Mouse (Mus musculus): ENCODE results near the gene Sf3b1.
"Not testable (repeated sequence)": the region's sequence is repeated elsewhere in the genome, so short reads cannot be mapped to it uniquely, and the experiment has no call there.

Gene Sf3b1

DNA sequence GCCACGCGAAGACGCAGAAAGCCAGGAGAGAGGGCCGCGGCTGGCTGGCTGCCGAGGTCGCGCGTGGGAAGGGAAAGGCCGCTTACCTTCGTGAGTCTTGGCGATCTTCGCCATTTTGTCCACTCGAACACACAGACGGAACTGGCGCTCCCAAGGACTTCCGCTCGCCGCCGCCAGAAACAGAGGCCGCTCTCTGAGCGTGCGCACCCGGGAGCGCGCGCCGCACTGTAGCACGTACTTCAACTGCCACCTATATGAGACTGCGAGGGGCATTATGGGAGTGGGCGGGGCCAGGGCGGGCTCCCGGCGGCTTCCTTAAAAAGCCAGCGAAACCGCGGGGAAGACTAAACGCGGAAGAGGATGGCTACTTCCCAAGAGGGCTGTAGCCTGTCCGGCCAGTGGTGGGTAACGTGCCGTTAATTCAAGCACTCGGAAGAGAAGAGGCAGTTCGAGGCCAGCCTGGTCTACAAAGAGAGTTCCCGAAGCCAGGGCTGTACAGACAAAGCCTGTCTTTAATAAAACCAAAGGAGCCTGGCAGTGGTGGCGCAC is at the start of gene Sf3b1:
Sf3b1 (minus strand) TSS at position 229 of the 549 bp plus-strand sequence.
- DNase-seq = peak; percentile 97

DNA sequence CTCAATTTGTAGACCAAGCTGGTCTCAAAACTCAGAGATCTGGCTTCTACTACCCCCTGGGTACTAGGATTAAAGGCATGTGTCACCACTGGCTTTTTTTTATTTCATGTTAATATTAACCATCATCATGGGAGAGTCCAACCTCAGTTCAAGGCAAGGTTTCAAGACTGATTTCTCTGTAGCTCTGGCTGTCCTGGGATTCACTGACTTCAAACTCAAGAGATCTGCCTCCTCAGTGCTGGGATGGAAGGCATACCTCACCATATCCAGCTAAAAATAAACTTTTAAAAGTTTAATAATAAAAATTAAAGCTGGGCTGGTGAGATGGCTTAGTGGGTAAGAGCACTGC is 49.1 kb upstream of the Sf3b1 start:
- DNase-seq = no peak

- no peak for DNase-seq
Observed at GRCm38 (mm10) chr1:55075652-55076394, 48.5 kb upstream of the Sf3b1 start.

DNA sequence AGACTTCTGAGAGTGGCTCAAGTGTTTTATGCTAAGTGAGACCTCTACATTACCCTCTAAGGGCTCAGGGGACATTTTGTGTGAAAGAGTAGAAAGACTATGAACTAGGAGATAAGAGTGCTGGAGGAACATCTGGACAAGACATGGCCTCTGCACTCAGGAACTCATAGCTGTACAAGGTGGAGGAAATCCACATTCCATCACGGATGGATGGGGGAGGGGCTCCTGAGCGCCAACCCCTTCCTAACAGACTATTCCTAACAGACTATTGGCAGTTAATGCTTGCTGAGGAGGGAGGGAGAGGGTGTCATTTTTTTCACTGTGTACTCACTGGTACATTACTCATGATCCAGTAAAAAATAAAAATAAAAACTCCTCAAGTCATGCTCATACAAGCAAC is 47.5 kb upstream of the Sf3b1 start:
- DNase-seq = no peak

- DNase-seq = not testable (repeated sequence)
Observed at GRCm38 (mm10) chr1:55072328-55072727, 45.0 kb upstream of the Sf3b1 start.

DNA sequence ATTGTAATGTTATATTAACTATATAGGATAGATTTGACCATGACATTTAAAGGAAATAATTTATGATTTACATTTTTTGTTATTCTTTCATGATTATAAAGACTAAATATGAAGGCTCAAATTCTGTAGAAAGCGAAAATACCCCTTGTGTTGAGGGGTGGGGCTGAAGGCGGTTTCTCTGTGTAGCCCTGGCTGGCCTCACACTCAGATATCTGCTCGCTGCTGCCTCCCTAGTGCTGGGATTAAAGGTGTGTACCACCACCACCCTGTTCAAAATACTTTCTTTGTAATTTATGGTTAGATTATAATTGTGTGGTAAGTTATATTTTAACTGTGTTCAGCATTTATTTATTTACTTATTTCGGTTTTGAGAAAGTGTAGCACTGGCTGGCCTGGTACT is 34.5 kb upstream of the Sf3b1 start:
- DNase-seq = no peak

DNA sequence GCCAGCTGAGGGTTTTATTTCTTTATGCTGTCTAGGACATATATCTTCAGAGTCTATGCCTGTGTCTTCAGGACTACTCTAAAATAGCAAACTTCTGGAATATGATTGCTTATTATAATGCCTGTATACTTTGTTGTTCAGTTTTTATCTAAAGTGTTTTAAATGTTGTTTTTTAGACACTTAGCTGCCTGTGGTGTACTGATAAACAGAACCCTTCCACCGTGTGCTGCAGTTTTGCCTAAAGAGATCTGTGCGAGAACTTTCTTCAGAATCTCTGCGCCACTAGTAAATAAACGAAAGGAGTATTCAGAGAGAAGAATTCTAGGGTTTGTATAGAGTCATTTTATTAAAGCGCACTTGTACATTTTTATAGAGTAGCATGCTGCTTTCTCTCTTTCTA is 33.8 kb upstream of the Sf3b1 start:
- no peak for DNase-seq

DNA sequence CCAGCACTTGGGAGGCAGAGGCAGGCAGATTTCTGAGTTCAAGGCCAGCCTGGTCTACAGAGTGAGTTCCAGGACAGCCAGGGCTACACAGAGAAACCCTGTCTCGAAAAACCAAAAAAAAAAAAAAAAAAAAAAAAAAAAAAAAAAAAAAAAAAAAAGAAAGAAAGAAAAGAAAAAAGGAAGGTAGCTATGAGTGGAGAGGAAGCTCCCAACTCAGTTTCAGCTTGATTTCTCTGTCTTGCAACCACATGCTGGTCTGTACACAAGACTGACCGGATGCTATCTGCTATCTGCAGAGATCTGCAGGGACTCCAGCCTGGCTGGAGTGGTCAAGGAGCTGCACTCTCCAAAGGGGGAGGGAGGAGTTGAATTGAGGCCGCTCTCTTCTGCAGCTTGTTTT is 31.1 kb upstream of the Sf3b1 start:
- DNase-seq = not testable (repeated sequence)

- DNase-seq = no peak
Observed at GRCm38 (mm10) chr1:55055322-55056115, 28.2 kb upstream of the Sf3b1 start.

DNA sequence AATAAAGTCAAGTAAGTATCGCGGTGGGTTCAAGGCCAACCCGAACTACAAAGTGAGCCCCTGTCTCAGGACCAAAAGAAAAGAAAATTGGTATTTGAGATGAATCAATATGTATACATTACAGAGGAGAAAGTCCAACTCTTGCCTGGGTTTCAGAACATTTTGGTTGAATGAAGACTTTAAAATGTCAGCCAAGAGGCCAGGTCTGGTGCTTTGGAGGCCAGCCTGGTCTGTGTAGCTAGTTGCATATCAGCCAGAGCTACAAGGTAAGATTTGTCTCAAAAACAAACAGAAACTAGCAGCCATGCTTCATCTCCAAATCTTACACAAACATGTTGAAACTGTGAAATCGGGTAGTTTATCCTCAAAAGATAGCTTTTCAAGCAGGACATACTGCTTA is 26.3 kb upstream of the Sf3b1 start:
- DNase-seq = no peak

DNA sequence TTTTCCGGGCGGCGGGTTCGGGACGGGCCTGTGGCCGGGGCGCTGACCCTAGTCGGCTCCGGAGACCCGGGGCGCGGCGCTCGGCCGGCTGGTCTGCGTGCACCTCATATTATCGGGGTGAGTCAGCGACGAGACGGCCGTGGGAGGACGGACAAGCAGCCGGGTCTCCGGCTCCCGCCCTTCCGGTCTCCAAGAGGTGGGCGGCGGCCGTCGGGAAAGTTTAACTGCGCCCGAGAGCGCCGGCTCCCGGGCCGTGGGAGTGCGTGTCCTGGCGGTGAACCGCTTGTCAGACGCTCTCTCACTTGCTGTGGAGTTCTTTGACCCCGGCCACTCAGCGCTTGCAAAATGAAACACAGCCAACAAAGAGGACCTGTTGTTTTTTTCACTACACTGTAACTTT is 25.7 kb upstream of the Sf3b1 start:
- no peak for DNase-seq

DNA sequence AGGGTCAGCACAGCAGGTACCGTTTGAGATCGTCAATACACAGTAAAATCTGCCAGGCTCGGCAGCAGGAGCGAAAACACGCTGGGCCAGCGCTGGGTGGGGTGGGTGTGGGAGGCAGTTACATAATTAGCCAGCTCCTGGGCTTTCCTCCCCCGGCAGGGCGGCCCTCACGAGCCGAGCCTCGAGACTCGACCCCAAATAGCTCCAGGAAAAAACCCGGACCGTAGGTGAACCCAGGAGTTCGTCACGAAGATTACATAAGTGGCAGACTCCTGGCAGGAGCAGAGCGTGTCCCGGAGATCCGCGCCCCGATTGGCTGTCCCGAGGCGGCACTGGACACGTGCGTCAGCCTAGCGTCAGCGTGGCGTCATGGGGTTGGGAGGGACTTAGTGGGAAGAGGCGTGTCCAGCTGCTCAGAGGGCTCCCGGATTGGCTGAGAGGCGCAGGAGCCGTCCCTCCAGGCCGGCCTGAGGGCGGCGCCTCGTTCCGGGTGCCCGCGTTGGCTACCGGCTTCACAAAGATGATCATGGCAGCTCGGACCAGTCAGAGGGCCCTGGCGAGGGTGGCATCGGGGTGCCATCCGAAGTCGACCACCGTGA is 25.2 kb upstream of the Sf3b1 start, which contains the start of gene Coq10b:
Coq10b (plus strand) TSS at position 416 of the 599 bp plus-strand sequence.
- DNase-seq = peak; percentile 100

GRCm38 (mm10) chr1:55051671-55052070 is 24.4 kb upstream of the Sf3b1 start:
- DNase-seq = no peak

- no peak for DNase-seq
Observed at GRCm38 (mm10) chr1:55048841-55049587, 21.7 kb upstream of the Sf3b1 start.

- no peak for DNase-seq
Observed at GRCm38 (mm10) chr1:55043164-55043563, 15.9 kb upstream of the Sf3b1 start.

DNA sequence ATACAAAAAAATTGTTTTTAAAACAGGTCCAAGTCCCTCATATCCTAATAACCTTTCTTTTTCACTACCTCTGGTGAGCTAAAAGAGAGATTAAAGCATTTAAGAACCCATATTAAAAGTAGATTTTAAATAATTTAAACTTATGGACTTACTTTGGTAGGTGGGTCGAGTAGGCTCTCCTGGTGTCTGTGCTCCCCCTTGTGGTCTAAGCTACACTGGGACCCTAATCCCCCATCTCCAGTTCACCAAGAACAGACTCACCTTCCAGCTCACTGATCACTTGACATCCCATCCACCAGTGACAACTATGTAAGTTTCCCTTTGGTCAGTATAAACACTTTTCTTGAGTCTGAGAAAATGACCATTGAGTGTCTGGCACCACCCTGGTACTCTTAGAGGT is 15.0 kb upstream of the Sf3b1 start:
- DNase-seq = no peak

DNA sequence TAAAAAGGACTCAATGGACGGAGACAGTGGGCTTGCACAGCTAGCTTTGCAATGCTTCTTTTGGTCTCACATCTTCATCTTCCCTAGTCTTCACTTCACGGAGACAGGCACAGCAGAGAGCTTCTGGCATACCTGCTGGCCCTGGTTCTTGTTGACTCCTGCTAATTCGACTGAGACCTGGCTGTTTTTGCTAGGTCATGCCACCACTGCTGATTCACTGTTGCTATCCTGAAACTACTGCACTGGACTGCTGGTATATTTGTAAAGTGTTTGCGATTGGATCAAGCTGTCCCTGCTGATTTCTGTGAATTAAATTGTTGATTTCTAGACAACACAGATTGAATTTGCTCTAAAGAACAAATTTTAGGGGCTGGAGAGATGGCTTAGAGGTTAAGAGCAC is 14.4 kb upstream of the Sf3b1 start:
- no peak for DNase-seq

DNA sequence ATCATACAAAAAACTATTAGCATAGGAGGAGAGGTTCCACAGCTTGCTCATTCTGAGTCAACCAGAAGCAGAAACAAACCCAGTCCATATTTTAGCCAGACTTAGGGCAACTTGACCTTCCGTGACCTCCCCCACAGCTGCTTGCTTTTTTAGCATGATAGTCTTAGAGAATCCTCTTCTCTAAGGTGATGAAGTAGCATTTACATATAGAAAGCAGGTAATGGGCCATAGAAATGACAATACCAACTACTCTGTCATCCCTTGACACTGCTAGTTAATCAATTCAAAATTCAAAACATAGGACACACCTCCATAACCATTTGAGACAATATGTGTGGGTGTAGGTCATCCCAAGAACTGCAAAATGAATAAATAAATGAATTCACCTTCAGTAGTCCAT is 12.7 kb upstream of the Sf3b1 start:
- no peak for DNase-seq

- no peak for DNase-seq
Observed at GRCm38 (mm10) chr1:55031026-55031779, 3.9 kb upstream of the Sf3b1 start.

- DNase-seq = no peak
Observed at GRCm38 (mm10) chr1:55029446-55029845, 2.2 kb upstream of the Sf3b1 start.

- DNase-seq = no peak
Observed at GRCm38 (mm10) chr1:55028512-55029249, 1.4 kb upstream of the Sf3b1 start.

Data from cerebellum, adult 9-11 months (tissue).